Mouse (Mus musculus): ENCODE data around the gene Krt31.

DNA sequence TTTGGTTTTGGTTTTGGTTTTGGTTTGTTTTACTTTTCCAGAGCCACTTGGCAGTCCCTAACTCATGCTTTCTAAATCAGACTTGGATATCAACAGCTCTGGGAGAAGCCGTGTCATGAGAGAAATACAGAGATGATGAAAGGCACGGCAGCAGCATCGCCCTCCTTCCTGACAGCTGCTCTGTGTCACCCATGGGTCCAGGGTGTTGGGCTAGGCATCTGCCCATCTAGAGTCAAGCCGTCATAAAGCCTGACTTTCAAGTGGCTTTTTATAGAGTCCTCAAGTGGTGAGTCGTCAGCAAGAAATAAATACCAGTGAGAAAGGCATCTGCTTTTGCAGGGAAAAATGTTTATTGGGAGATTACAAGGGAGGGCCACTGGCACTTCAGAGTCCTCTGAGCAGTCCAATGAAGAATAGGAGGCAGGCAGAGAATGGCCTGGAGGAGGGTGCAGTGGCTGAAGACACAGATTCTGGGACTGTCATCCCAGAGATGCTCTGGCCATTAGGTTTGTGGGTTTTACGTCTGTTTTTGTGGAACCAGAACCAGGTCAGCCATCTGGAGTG, 4.0 kb downstream of the Krt31 start:
- no peak for TF ChIP-seq POLR2A (IDR thresholded peaks at IDR 0.05; ENCODE audit: low read depth, low read length)
- no peak for TF ChIP-seq CTCF (IDR thresholded peaks at IDR 0.05; ENCODE audit: extremely low read depth, insufficient read length, insufficient replicate concordance, low read depth, low read length)
